Mouse (Mus musculus): ENCODE results near the gene Pbx1.

Pbx1 gene

DNA sequence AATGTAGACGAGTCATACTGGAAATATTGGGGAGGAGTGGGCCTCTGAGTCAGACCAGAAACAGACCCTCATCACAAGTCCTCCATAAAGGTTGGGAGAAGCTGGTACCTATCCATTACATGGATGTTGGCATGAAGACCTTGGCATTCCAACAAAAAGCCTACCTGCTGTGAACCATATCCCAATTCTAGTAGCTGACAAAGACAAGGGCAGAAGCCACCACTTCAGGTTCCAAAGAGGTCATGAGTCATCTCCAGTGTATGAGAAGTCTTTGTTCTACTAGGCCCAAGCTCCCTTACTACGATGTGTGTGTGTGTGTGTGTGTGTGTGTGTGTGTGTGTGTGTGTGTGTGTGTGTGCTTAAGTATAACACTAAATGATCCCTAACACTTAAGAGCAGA is 160.0 kb downstream of the Pbx1 start:
- DNase-seq (ENCODE audit: low read depth, low spot score), result no peak

GRCm38 (mm10) chr1:168271207-168271606 is 160.9 kb downstream of the Pbx1 start:
- no peak for DNase-seq (ENCODE audit: low read depth, low spot score)

GRCm38 (mm10) chr1:168268751-168269623 is 163.1 kb downstream of the Pbx1 start:
- no peak for DNase-seq (ENCODE audit: low read depth, low spot score)

DNA sequence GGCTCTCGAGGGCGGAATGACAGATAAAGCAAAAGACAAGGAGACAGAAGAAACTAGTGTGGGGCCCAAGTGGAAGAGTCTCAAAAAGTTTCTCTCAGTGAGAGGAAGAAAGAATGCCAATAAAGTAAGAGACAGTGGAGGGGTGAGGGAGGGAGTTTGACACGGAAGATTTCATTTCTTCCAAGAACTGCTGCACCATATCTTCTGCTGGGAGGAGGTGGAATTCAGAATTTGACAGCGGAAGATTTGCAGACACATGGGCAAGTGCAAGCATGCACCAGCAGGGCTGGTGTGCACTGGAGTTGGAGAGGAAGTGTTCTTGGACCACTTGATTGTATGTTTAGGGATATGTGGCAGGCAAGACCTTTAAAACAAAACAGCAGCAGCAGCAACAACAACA is 163.8 kb downstream of the Pbx1 start:
- no peak for DNase-seq (ENCODE audit: low read depth, low spot score)

DNA sequence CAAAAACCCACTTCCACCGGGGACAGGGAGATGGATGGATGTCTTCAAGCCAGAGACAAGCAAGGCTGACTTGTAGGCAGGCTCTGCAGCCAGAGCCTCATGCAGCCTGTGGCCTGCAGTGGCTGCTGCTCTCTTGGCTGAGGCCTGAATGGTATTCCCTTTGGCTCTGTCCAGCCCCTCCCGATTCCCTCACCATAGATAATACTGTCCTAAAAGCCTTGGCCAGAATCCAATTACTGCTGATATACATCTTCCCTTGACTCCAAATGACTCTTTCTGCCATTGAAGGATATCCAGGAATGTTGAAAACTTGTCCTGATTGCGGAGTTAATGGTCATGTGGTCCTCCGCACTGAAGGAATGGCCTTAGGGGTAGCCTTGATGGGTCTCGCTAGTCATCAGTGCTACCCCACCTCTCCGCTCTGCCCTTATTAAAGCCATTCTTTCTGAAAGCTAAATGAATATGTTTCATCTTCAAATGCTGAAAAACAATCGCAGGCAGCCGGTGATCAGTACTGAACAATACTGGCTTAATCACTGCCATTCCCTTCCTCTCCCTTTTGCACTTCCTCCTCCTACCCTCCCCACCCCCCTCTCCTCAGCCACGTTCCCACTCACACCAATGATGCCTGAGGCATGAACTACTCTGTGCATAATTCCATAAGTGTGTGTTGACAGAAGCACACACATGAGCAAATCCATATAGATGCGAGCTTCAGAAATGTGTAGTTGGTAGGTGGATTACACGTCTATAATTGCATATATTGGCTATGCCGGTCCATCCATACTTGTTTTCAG is 166.3 kb downstream of the Pbx1 start:
- DNase-seq (ENCODE audit: low read depth, low spot score), result no peak

DNA sequence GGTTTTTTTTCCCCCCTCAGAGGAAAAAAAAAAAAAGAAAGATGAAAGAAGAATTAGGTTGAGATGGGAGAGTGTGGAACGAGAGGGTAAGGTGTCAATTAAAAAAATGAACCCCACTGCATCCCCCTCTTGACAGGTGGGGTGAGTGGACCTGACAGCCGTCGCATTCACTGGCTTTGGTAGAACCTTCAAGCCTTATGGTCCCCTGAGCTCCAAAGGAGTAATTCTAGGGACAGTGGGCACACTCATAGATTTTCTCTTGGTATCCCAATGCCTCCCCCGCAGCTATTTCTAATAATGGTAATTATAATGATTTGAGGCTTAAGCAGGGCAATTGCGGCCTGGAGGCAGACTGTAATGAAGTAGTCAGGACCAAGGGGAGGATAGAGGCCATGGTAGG is 167.0 kb downstream of the Pbx1 start:
- DNase-seq (ENCODE audit: low read depth, low spot score), result no peak

DNA sequence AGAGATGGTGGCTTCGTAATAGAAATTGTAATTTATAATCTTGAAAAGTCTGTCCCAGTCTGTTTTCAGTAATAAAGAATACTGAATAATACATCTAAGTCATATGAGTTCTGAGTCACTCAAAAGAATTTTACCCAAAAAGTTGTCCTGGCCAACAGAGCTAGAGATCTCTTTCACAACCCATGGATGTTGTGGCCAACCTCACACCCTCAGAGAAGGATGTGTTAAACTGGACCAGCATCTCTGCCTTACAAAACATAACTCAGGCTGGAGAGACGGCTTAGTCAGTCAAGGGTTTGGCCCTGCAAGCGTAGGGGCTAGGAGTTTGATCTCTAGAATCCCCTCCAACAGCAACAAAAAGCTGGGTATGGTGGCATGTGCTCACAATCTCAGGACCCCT is 171.7 kb downstream of the Pbx1 start:
- DNase-seq (ENCODE audit: low read depth, low spot score), result no peak

GRCm38 (mm10) chr1:168258856-168259255 is 173.2 kb downstream of the Pbx1 start:
- no peak for DNase-seq (ENCODE audit: low read depth, low spot score)

DNA sequence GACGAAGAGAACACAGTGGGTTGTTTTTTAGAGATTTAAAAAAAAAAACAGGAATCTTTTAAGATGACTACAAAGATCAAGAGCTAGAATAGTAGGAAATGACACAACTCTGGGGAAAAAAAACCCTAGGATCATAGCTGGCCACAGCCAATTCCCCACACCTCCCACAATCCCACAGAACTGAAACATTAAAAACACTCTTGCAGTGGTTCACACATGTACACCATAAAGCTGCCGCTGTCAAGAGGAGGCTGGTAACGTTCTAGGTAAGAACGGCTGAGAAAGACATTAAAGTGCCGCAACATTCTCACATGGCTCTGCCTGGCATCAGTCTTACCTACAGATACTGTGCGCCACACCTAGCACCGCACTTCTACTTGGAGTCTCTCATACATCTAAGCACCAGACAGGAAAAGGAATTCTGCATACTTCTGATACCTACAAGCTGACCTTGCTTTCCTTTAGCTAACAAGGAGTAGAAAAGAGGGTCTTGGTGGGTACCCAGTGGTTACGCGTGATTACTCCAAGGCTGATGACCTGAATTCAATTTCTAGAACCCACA is 176.6 kb downstream of the Pbx1 start:
- DNase-seq (ENCODE audit: low read depth, low spot score), result no peak

DNA sequence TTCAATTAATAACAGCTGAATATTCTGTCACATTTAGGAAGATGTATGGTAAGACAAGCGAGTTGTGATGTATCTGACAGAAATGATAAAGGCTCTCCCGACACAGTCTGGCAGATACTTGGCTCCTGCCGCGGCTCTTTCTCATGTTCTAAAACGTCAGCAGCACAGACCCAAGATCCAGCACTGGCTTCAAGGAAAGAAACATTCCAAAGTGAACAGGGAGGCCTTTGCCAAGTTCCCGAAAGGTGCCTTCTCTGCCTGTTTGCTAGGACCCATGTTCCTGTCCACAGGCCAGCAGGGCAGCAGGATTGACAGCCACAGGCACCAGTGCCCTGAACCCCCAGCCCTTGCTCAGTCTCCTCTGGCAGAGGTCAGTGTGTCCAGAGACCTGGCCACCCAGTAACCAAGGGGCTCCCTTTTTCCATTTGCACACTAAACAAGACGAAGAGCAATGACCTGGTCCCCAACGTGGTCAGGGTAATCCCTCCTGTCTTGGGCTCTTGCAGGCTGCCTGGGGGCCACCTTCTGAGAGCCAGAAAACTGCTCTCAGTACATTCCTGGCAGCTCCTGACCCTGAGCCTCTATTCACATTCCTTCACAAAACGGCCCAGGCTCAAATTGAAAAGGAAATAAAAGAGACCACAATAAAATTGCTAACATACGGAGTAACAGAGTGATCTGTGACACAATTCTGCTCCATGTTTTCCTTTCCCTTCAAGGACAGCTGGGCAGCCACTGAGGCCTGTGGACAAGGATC is 184.9 kb downstream of the Pbx1 start:
- DNase-seq (ENCODE audit: low read depth, low spot score), result no peak

GRCm38 (mm10) chr1:168245539-168245938 is 186.5 kb downstream of the Pbx1 start:
- DNase-seq (ENCODE audit: low read depth, low spot score), result no peak

DNA sequence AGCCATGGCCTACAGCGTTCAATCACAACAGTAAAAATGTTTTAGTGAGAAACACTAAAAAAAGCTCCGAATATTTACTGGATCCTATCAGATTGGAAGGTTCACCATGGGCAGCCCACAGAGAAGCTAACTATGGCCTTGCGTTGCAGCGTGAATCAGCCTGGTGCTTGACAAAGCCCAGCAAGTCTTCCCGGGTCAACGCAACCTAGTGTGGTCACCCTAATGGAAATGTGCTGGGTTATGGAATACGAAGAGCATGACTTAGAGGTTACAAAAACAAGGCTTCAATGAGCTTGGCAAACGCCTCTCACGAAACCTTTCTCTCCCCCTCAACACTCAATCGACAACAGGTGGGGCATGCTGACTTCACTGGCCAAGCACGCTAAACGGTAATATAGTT is 188.3 kb downstream of the Pbx1 start:
- no peak for DNase-seq (ENCODE audit: low read depth, low spot score)

- no peak for DNase-seq (ENCODE audit: low read depth, low spot score)
These were observed 189.0 kb downstream of the Pbx1 start for GRCm38 (mm10) chr1:168243068-168243467.

DNA sequence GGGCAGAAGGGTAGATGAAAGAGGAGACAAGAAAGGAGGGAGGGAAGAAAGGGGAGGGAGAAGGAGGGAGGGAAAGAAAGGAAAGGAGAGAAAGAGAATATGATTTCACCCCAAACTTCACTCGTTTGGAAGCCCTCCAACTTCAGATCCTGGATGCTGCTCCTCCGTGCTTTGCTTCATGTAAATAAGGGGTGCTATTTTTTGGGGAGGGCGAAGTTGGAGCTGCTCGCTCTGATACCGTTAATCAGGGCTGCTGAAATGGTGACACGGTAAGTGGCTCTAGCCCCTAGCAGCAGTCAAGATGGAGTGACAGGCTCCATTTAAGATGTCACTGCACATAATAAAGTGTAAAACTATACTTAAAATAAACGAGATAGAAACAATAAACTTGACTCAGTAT is 190.8 kb downstream of the Pbx1 start:
- no peak for DNase-seq (ENCODE audit: low read depth, low spot score)

- DNase-seq (ENCODE audit: low read depth, low spot score), result no peak
These were observed 191.2 kb downstream of the Pbx1 start for GRCm38 (mm10) chr1:168240846-168241245.

GRCm38 (mm10) chr1:168240386-168240785 is 191.7 kb downstream of the Pbx1 start:
- DNase-seq (ENCODE audit: low read depth, low spot score), result no peak

DNA sequence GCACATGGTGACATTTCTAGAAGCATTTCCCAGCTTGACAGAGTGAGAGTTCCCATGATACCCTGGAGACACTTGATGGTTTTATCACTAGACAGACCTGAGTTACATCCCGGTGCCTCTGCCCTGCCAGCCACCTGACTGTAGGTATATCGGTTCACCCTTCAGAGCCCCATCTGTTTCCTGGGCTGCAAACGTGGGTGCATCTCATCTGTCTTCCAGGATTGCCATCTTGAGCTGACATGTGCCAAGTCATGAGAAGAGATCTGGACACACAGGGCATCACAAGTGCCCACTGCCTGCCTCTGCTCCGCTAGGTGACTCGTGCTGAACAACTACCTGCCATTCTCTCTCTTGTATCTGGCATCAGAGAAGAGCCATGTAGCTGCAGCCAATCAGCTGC is 196.0 kb downstream of the Pbx1 start:
- DNase-seq (ENCODE audit: low read depth, low spot score), result no peak

GRCm38 (mm10) chr1:168234355-168234754 is 197.7 kb downstream of the Pbx1 start:
- DNase-seq (ENCODE audit: low read depth, low spot score), result no peak

GRCm38 (mm10) chr1:168233182-168233581 is 198.9 kb downstream of the Pbx1 start:
- DNase-seq (ENCODE audit: low read depth, low spot score), result no peak

DNA sequence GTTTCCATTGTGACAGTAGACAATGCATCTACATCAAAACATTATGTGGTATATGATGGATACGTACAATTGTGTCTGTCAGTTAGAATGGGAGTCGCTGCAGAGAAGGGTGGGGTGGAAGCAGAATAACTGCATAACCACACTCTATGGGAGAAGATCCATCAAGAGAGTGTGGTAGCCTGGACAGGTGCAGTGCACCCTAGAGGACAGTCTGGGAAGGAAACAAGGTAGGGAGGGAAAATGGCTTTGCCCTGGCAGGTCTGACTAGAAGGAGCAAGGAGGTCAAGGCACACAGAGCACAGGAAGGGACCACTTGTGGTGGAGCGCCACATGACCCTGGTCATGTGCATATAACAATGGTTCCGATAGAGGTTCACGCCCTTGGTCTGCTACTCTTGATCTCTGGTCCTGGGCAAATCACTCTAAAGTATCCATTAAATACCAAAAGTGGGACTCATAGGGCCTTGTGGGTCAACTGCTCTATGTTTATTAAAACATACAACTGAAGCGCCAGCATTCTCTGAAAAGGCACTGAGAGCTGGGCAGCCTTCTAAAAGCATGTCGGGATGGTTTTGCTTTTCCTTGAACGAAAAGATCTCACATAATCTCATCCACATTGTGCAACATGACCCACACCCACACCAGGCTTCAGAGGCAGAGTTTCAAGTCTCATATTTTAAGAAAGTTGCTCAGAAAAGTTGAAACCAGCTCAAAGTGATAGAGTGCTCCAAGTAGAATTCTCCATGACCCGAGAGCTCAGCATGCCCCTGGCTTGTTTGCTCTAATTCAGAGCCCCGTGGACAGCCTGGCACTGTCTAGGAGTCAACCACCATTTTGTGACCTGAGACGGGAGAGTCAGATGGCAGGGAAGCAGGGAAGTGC is 200.3 kb downstream of the Pbx1 start:
- no peak for DNase-seq (ENCODE audit: low read depth, low spot score)

DNA sequence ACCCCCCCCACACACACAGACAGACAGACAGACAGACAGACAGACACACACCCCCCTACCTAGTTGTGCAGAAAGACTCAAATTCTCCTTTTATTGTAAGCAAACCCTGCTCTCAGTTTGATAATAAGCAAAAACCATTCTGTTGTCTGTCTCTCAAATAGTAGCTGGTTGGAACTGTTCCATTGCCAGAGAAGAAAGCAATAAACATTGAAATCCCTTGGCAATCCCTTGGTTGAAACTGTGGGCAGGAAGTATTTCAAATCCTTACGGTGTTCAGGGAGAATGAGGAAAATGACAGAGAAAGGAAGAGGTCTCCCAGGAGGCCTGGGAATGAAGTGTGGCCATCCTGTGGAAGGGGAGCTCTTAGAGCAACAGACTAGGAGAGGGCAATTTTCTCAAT is 201.2 kb downstream of the Pbx1 start:
- no peak for DNase-seq (ENCODE audit: low read depth, low spot score)
